Mouse (Mus musculus): ENCODE results near the gene 4930568D16Rik.

The 4930568D16Rik gene

DNA sequence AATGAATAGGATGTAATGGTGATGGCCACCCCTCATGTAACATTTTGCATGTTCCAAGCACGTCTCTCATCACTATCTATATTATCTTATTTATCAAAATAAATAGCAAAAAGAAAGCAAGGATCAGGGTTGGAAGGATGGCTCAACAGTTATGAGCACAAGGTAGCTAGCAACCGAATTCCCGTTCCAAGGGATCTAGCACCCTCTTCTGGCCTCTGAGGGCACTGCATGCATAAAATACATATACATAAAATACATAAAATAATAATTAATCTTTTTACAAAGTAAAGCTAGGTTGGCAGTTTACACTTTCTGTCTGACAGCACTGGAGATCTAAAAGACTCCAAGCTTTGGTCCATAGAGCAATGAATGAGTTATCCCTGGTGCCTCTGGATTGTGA is 5.5 kb upstream of the 4930568D16Rik start:
- in situ Hi-C loops (cut with MboI; ENCODE audit: low pct_unique_long_range_greater_than_20kb in 1 of 2, low sequenced_read_pairs in 2 of 2, unreplicated experiment in 1 of 2), result no loop called here

DNA sequence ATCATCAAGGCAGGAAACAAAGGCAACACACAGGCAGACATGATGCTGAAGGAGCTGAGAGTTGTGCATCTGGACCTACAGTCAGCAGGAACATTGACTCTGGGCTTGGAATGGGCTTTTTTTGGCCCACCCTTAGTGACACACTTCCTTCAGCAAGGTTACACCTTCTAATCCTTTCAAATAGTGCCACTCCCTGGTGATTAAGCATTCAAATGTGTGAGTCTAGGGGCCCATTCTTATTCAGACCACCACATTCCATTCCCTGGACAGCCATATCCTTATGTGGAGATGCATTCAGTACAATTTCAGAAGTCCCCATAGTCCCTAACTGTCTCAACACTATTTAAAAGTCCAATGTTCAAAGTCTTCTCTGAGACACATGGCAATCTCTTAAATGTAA is 3.2 kb upstream of the 4930568D16Rik start:
- in situ Hi-C loops (cut with MboI; ENCODE audit: low pct_unique_long_range_greater_than_20kb in 1 of 2, low sequenced_read_pairs in 2 of 2, unreplicated experiment in 1 of 2), result no loop called here

- in situ Hi-C loops (cut with MboI; ENCODE audit: low pct_unique_long_range_greater_than_20kb in 1 of 2, low sequenced_read_pairs in 2 of 2, unreplicated experiment in 1 of 2), result no loop called here
Measured at GRCm38 (mm10) chr2:35349184-35349583, 18.3 kb downstream of the 4930568D16Rik start.

DNA sequence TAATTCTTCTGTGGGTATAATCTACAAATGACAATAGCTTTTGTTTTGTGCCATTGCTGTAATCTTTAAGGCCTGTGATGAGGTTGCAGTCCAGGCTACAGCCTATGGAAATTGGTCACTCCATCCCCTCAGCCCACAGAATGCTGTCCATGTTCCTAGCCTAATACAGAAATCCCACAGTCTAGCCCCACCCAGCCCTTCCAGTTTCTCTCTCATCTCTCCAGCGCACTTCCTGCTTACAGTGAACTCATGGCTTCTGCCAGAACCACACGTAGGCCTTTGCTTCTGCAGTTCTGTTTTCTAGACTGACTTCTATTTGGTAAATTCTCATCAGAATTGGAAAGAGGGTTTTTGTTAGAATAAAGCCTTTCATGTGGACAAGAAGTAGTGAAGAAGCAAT is 21.5 kb downstream of the 4930568D16Rik start:
- in situ Hi-C loops (cut with MboI; ENCODE audit: low pct_unique_long_range_greater_than_20kb in 1 of 2, low sequenced_read_pairs in 2 of 2, unreplicated experiment in 1 of 2), result no loop called here

GRCm38 (mm10) chr2:35342605-35343004 is 24.9 kb downstream of the 4930568D16Rik start:
- in situ Hi-C loops (cut with MboI; ENCODE audit: low pct_unique_long_range_greater_than_20kb in 1 of 2, low sequenced_read_pairs in 2 of 2, unreplicated experiment in 1 of 2), result no loop called here

- in situ Hi-C loops (cut with MboI; ENCODE audit: low pct_unique_long_range_greater_than_20kb in 1 of 2, low sequenced_read_pairs in 2 of 2, unreplicated experiment in 1 of 2), result no loop called here
Measured at GRCm38 (mm10) chr2:35338707-35339106, 28.8 kb downstream of the 4930568D16Rik start.

DNA sequence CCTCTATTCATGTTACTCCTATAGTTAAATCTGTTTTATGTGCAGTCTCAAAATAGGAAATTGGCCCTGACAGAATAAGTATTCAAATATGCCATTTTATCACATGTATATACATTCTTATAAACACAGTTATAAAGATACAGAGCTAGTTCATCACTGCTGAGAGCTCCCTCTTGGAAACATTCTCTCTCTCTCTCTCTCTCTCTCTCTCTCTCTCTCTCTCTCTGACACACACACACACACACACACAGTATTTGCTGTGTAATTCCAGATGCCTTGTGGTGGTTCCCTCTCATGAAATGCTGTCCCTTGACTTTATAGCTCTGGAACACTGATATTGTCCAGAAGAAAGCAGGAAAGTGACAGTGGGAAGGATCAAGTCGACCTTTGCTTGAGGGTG is 29.5 kb downstream of the 4930568D16Rik start:
- in situ Hi-C loops (cut with MboI; ENCODE audit: low pct_unique_long_range_greater_than_20kb in 1 of 2, low sequenced_read_pairs in 2 of 2, unreplicated experiment in 1 of 2), result no loop called here

- in situ Hi-C loops (cut with MboI; ENCODE audit: low pct_unique_long_range_greater_than_20kb in 1 of 2, low sequenced_read_pairs in 2 of 2, unreplicated experiment in 1 of 2), result no loop called here
Measured at GRCm38 (mm10) chr2:35337419-35337818, 30.1 kb downstream of the 4930568D16Rik start.

- in situ Hi-C loops (cut with MboI; ENCODE audit: low pct_unique_long_range_greater_than_20kb in 1 of 2, low sequenced_read_pairs in 2 of 2, unreplicated experiment in 1 of 2), result no loop called here
Measured at GRCm38 (mm10) chr2:35336388-35337280, 30.9 kb downstream of the 4930568D16Rik start, which contains the start of gene Stom. TSS of gene Stom (minus strand) at chr2:35336976.

DNA sequence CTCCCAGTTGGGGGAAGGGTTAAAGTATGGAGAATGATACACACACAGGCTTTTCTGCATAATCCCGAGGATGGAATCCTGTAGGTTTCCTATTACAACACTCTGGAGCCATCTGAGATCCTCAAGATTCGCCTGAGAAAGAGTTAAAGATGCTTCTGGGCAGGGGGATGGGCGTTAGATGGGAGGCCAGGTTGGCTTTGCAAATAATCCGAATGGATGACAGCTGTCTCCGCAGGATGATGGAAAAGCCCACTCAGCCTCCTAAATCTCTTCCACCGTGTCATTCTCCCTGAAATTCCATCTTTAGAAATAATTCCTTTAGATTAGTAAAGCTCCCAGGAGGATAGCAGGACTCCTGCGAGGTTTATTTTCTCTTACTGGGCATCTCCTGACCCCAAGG is 31.9 kb downstream of the 4930568D16Rik start:
- in situ Hi-C loops (cut with MboI; ENCODE audit: low pct_unique_long_range_greater_than_20kb in 1 of 2, low sequenced_read_pairs in 2 of 2, unreplicated experiment in 1 of 2), result no loop called here

- in situ Hi-C loops (cut with MboI; ENCODE audit: low pct_unique_long_range_greater_than_20kb in 1 of 2, low sequenced_read_pairs in 2 of 2, unreplicated experiment in 1 of 2), result no loop called here
Measured at GRCm38 (mm10) chr2:35333670-35334069, 33.9 kb downstream of the 4930568D16Rik start.

DNA sequence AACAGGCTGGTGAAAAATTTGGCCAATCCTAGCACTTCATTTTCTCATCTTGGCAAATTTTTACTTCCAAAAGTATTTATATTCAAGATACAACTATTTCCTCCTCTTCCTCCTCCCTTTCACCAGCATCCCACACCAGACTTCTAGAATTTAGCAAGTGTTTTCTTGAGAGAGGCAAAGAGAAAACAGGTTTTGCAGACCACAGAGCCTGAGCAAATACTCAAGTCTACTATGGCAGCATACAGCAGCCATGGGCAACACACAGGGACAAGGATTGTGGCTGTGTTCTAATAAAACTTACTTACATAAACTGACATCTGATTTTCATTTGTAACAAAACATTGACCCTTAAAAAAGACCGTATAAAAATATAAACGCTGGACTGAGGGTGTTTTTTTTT is 36.3 kb downstream of the 4930568D16Rik start:
- in situ Hi-C loops (cut with MboI; ENCODE audit: low pct_unique_long_range_greater_than_20kb in 1 of 2, low sequenced_read_pairs in 2 of 2, unreplicated experiment in 1 of 2), result no loop called here

- in situ Hi-C loops (cut with MboI; ENCODE audit: low pct_unique_long_range_greater_than_20kb in 1 of 2, low sequenced_read_pairs in 2 of 2, unreplicated experiment in 1 of 2), result no loop called here
Measured at GRCm38 (mm10) chr2:35329061-35329460, 38.5 kb downstream of the 4930568D16Rik start.

DNA sequence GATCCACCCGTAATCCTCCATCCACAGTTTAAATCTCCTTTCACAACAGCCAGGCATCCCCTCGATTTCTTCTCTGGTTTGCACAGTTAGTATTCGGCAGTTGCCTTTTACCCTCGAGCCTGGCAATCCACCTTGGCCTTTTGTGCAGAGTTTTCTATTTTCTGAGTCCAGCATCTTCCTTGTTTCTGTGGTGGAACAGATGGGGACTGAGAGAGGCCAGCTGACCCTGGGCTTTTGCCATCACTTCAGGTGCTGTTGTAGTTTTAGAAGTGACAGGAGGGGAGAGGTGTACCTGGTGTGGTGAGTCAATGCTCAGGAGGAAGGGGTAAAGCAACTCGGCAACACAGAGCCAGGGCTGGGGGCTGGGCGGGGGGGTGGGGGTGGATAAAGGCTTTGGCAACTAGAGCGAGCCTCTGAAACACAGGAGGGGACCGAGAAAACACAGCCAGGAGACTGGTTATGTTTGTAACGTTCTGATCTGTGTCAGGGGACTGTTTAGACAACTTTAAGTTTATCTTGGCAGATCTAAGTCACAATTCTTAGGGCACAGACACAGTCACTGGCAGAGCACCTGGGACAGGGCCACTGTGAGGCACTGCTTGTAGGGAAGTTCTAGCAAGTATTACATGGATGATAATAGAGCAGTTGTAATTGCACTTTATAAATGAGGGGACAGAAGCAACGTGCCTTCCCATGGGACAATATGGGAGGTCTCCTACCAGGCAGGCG is 39.3 kb downstream of the 4930568D16Rik start:
- in situ Hi-C loops (cut with MboI; ENCODE audit: low pct_unique_long_range_greater_than_20kb in 1 of 2, low sequenced_read_pairs in 2 of 2, unreplicated experiment in 1 of 2), result no loop called here

GRCm38 (mm10) chr2:35327583-35327982 is 39.9 kb downstream of the 4930568D16Rik start:
- in situ Hi-C loops (cut with MboI; ENCODE audit: low pct_unique_long_range_greater_than_20kb in 1 of 2, low sequenced_read_pairs in 2 of 2, unreplicated experiment in 1 of 2), result no loop called here

DNA sequence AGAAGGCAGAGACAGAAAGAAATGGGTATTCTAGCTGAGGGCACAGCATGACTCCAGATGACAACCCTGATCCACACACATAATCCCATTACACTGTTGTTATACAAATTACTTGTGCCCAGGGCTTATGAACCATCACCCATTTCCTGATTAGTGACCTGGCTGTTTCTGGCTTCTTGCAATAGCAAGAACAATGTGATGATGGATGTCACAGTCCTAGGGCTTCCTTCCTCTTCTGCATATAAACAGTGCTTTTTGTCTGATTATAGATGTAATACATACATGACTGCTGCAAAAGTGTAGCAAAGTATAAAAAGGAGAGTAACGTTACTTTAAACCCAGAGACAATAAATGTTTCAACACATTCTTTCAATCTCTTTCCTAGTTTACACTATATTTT is 40.6 kb downstream of the 4930568D16Rik start:
- in situ Hi-C loops (cut with MboI; ENCODE audit: low pct_unique_long_range_greater_than_20kb in 1 of 2, low sequenced_read_pairs in 2 of 2, unreplicated experiment in 1 of 2), result no loop called here

DNA sequence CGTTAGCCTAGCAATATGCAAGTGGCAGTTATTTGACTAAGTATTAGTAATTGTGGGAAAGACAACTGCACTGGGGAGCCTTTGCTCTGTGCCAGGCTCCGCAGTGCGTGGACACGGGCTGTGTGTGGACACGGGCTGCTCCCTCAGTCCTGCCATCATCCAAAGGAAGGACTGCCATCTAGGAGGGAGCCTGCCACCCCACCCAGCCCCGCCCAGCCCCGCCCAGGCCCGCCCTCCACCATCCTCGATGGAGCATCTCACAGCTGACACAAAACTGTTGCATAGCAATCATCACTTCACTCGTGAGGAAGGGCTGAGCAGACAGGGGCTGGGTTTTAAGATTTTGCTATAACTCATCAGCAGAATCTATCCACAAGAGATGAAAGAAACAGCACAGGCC is 41.6 kb downstream of the 4930568D16Rik start:
- in situ Hi-C loops (cut with MboI; ENCODE audit: low pct_unique_long_range_greater_than_20kb in 1 of 2, low sequenced_read_pairs in 2 of 2, unreplicated experiment in 1 of 2), result no loop called here

GRCm38 (mm10) chr2:35322404-35323164 is 44.9 kb downstream of the 4930568D16Rik start:
- in situ Hi-C loops (cut with MboI; ENCODE audit: low pct_unique_long_range_greater_than_20kb in 1 of 2, low sequenced_read_pairs in 2 of 2, unreplicated experiment in 1 of 2), result no loop called here

DNA sequence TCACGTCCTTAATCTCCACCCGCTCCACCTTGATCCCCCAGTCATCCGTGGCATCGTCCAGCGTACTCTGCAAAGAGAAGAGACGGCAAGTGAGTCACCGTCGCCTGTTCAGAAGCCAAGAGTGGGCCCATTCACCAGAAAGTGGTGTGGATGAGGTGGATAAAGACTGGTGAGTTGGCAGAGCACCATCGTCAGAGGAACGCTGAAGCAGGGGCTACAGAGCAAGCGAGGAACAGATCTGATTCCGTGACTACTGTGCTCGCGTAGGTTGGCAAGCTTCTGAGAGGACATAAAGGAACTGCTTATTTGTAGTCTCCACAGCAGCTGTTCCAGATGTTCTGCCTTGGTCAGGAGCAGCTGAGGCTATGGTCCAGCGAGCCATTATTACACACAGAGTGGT is 47.1 kb downstream of the 4930568D16Rik start:
- in situ Hi-C loops (cut with MboI; ENCODE audit: low pct_unique_long_range_greater_than_20kb in 1 of 2, low sequenced_read_pairs in 2 of 2, unreplicated experiment in 1 of 2), result no loop called here

All from mouse embryonic stem cell (cell line).